Mouse (Mus musculus) cerebellum, adult 2 months (tissue): ENCODE results near the gene Cdc42ep2.

Source experiments
- CTCF ChIP-seq: fragments of 200-500 bp; IDR thresholded peaks from 2 replicates; pipeline ENCODE4 v1.5.1; 2011; ENCODE audit warnings: low read depth, mild to moderate bottlenecking, control low read depth, low read length, moderate library complexity, borderline replicate concordance; ENCODE audit not compliant: insufficient read depth
- POLR2A ChIP-seq: fragments of 200-500 bp; IDR thresholded peaks from 2 replicates; pipeline ENCODE4 v1.6.1; 2011; ENCODE audit warnings: low read length, control low read depth, borderline replicate concordance; ENCODE audit not compliant: insufficient read depth

- TF ChIP-seq CTCF (no peak), POLR2A (no peak)
Measured at GRCm38 (mm10) chr19:5878362-5878722, 46.3 kb downstream of the Cdc42ep2 start.
